Mouse (Mus musculus): ENCODE results near the gene Itgb6. TPM values are rescaled to one million over a fixed set of nuclear protein-coding genes. Genes with fewer than 3 reads are reported as not detected.

Itgb6 gene
- total RNA-seq, 2 experiments from 2014 or later, result 0.08 TPM; not detected in 1

GRCm38 (mm10) chr2:60672973-60673954, 49.2 kb downstream of the Itgb6 start:
- DNase-seq, result no peak

DNA sequence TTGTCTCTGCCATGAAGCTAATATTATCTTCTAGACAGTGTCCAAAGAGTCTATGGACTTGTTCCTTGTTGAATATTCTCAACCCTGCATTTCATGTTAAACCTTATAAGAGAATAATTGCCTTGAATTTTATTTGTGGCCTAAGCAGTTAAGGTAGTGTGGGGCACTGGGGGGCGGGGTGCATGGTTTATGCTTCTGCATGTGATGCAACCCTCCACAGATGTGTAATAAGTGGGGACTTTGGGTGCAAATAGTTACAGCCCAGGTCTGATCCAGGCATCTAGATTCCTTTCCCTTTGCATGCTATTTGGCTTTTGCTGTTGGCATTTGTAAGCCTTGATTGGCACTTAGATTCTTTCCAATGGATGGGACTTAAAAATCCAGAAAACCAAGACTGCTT, 51.2 kb downstream of the Itgb6 start:
- DNase-seq, result no peak

DNA sequence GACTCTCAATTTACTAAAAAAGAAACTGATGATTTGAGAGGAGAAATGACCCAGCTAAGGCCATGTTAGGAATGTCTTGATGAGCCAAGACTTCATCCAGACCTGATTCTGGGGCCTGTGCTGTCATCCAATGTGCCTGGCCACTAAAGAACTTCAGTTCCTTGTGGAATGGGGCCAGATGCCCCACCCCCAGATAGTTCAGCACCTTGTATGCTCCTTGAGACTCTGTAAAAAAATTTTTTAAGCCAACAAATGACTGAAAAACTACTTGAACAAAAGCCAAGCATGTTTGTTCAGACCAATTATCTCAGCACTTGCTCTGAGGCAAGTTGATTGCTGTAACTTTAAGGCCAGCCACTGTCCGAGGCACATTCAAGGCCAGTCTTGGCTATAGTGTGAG, 59.4 kb downstream of the Itgb6 start:
- no peak for DNase-seq

DNA sequence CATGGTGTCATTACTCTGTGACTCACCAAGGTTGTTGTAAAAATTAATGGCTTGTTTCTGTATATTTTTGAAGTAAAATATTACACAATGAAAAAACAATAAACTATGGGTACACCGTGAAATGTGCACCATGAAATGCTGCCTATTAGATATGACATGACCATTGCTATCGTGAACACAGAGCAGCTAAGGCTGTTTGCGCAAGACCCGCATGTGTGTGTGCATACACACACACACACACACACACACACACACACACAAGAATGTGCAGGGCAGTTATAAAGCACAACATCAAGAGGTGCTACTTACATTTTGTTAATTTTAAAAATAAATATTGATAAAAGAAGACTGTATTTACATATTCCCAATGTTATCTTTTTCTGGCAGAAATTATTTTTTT, 62.5 kb downstream of the Itgb6 start:
- no peak for DNase-seq

GRCm38 (mm10) chr2:60658992-60659391, 63.5 kb downstream of the Itgb6 start:
- no peak for DNase-seq

GRCm38 (mm10) chr2:60654828-60655227, 67.6 kb downstream of the Itgb6 start:
- DNase-seq, result no peak

DNA sequence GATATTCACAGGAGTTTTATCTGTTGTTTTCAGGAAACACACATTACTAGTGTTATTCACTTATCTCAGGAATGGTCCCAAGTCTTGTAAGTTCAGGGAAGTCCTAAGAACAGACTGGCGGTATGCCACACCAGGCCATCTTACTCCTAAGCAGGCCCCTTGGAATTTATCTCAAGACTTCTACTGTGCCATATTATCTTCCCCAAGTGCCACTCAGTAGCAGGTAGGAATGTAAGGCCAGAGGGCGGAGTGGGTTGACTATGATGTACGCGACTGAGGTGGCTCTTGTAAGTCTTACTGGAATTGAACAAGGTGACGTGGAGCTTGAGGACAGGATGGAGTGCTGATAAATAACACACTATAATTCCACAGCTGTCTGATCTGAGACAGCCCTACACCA, 72.3 kb downstream of the Itgb6 start:
- no peak for DNase-seq

DNA sequence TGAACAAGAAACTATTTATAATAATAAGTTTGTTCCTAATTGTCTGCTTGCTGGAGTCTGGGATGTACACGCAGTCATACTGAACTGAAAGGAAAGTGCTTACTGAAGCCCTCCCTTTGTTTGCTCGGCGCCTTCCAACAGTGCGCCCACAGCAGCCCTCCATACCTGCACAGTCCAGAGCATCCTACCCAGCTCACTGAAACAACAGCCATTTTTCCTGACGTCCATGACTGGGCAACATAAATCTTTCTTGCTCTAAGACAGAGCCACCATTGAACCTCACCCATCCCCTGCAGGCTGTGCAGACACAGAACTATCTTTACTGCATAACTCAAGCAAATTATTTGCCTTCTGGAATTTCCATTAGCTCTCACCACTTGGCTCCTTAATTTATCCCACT, 74.8 kb downstream of the Itgb6 start:
- no peak for DNase-seq

DNA sequence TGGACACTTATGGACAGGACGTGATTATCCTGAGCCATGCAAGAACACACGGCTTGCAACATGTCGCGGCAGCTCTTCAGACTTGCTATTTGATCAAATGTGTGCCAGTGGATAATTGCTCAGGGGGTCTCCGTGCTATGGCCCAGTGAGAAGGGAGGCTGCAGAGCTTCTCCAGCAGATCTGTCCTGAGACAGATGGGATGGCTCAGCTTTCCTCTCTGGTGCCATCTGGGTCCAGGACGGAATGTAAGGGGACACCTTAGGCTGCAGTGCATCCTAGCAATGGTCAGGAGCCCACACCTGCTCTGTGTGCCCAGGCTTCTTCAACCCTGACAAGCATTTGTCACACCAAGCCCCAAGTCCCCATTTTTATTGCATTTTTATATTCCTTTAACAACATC, 75.9 kb downstream of the Itgb6 start:
- no peak for DNase-seq

DNA sequence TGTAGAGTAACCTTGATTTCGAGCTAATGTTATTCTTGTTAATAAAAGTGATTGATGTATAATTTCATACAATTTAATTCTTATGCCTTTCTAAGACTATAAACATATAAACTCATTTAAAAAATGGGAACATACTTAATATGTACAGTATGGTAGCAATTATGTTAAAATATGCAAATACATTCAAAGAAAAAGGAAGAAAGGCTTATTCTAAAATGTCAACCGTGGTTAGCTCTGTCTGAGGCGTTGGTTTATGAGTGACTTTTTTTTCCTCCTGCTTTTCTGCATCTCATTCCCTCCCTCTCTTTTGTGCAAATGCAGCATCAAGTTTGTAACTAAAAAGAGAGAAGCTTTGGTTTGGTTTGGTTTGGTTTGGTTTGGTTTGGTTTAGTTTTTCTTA, 79.0 kb downstream of the Itgb6 start:
- no peak for DNase-seq

- DNase-seq, result no peak
Observed at GRCm38 (mm10) chr2:60642606-60643005, 79.8 kb downstream of the Itgb6 start.

- DNase-seq, result no peak
Observed at GRCm38 (mm10) chr2:60640342-60640672, 82.1 kb downstream of the Itgb6 start.

DNA sequence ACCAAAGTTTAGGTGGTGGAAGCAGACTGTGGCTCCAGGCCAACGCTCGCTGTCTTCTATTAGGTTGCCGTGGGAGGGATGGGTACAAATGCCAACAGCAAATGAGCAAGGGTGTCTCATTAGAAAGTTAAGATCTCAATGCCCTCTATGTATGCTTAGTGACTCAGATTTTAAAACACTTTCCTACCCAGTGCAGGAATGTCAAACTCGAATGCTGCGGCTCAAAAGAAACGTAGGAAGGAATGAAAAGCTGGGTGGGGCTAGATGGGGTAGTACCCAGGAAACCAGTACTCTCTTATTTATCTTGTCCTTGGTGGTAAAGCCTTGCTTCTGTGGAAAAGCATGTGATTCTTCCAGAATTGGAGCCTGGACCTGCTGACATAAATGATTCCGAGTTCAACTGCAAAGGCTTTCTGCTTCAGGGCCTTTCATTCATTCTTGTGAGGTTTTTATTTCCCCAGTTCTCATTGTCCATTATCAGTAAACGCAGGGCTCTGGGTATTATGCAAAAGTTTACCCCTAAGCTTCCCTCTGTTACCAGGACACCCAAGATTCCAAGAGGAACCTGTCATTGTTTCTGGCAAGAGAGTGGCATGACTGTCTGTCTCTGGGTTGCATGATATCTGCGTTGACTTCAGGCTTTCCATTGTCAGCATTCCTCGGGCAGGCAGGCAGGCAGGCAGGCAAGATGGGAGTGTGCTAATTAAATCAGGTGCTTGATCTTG, 82.7 kb downstream of the Itgb6 start:
- DNase-seq, result no peak

- DNase-seq, result no peak
Observed at GRCm38 (mm10) chr2:60636910-60637761, 85.3 kb downstream of the Itgb6 start.

DNA sequence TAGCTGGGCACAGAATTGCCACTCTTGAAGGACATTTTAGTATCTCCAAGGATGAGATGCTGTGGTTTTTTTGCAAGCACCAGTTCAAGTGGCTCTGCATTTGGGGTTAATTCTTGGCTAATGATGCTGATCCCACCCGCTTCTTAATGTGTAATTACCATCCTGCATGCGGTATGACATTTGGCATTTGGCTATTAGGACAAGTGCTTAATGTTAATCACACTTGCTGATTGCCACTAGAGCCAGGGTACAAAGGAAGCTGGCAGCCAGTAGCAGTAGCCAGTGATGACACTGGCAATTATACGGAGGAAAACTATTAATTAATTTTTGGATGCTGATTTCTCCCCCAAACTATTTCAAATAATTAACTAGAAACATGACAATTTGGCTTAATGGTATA, 86.0 kb downstream of the Itgb6 start:
- no peak for DNase-seq

DNA sequence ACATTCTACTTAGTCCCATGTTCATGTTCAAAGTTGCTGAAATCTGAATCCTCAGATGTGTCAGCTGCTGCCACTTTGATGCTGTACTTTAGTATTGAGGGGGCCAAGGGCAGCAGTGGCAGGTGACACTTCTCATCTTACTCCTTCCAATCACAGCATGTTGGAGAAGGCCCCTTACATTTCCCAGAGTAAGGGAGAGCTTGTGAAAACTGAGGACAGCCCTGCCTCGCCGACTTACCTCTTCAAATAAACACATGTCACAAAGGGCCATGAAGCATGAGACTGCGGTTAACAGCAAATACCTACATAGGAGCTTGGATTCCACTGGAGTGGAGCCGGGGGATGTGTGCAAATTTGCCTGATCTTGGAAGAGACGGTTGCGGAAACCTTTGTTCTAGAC, 86.4 kb downstream of the Itgb6 start:
- DNase-seq, result no peak

- no peak for DNase-seq
Observed at GRCm38 (mm10) chr2:60632791-60633190, 89.7 kb downstream of the Itgb6 start.

GRCm38 (mm10) chr2:60630304-60630703, 92.1 kb downstream of the Itgb6 start:
- no peak for DNase-seq

DNA sequence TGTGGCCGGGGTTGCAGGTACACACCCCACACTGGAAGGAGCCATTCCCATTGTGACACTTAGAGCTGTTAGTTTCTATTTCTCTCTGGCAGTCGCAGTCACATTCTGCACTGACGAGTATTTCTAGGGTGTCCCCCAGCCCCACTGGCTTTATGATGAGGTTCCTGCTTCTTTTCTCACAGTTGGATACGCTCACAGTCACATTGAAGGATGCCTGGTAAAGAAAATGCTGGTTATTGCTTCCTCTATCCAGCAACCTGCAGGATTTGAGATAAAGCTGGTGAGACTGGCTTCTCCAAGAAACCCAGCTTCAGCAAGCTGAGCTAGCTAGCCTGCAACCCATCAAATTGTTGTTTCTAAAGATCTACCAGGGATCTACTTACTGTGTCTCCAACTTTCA, 94.5 kb downstream of the Itgb6 start:
- DNase-seq, result no peak

GRCm38 (mm10) chr2:60627515-60627914, 94.9 kb downstream of the Itgb6 start:
- no peak for DNase-seq

DNA sequence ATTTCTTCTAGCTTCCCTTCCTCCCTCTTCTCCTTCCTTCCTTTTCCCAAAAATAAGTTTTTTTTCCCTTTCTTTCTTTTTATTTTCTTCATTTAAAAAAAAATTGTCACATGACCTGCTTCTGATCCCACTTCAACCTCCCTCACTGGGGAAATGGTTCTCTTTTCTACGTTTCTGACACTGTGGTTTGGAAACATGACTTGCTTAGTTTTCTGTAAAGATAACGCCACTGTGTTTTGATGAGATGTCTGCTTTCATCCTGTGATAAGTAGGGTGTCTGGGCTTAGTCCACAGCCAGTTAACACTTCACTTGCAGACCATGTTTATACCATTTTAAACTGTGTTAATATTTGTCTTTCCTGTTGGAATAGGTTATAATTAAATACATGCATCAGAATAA, 96.7 kb downstream of the Itgb6 start:
- no peak for DNase-seq

GRCm38 (mm10) chr2:60622161-60622560, 100.3 kb downstream of the Itgb6 start:
- DNase-seq, result no peak

GRCm38 (mm10) chr2:60614758-60615157, 107.7 kb downstream of the Itgb6 start:
- no peak for DNase-seq
